Mouse (Mus musculus): ENCODE results near the gene Nfya.

The Nfya gene

GRCm38 (mm10) chr17:48409380-48410298, at the start of gene Nfya, which contains the start of gene Oard1:
Gene Nfya, minus strand, starts transcription at chr17:48409906.
Gene Oard1, plus strand, starts transcription at chr17:48410014.
- DNase-seq (ENCODE audit: low spot score in 2 of 2): peak; percentile 99 to 100

- no peak for DNase-seq (ENCODE audit: low spot score in 2 of 2)
These were observed 48.4 kb upstream of the Nfya start for GRCm38 (mm10) chr17:48457971-48458653.

- no peak for DNase-seq (ENCODE audit: low spot score in 2 of 2)
These were observed 46.2 kb upstream of the Nfya start for GRCm38 (mm10) chr17:48455955-48456354.

GRCm38 (mm10) chr17:48454688-48455087, 45.0 kb upstream of the Nfya start, which contains the start of gene Unc5cl:
Gene Unc5cl, plus strand, starts transcription at chr17:48454901.
- no peak for DNase-seq (ENCODE audit: low spot score in 2 of 2)

- DNase-seq (ENCODE audit: low spot score in 2 of 2): no peak
These were observed 44.5 kb upstream of the Nfya start for GRCm38 (mm10) chr17:48454190-48454589.

GRCm38 (mm10) chr17:48453489-48453888, 43.8 kb upstream of the Nfya start:
- DNase-seq (ENCODE audit: low spot score in 2 of 2): no peak

- no peak for DNase-seq (ENCODE audit: low spot score in 2 of 2)
These were observed 42.2 kb upstream of the Nfya start for GRCm38 (mm10) chr17:48451753-48452444.

- no peak for DNase-seq (ENCODE audit: low spot score in 2 of 2)
These were observed 41.6 kb upstream of the Nfya start, which contains the start of gene Tspo2 for GRCm38 (mm10) chr17:48451353-48451675. Gene Tspo2, minus strand, starts transcription at chr17:48451522.

- no peak for DNase-seq (ENCODE audit: low spot score in 2 of 2)
These were observed 41.1 kb upstream of the Nfya start for GRCm38 (mm10) chr17:48450666-48451352.

GRCm38 (mm10) chr17:48447675-48448074, 38.0 kb upstream of the Nfya start:
- DNase-seq (ENCODE audit: low spot score in 2 of 2): no peak

GRCm38 (mm10) chr17:48443542-48444145, 33.9 kb upstream of the Nfya start:
- no peak for DNase-seq (ENCODE audit: low spot score in 2 of 2)

- DNase-seq (ENCODE audit: low spot score in 2 of 2): no peak
These were observed 33.2 kb upstream of the Nfya start for GRCm38 (mm10) chr17:48442745-48443457.

- DNase-seq (ENCODE audit: low spot score in 2 of 2): no peak
These were observed 27.8 kb upstream of the Nfya start for GRCm38 (mm10) chr17:48437421-48437911.

GRCm38 (mm10) chr17:48436487-48436886, 26.8 kb upstream of the Nfya start:
- DNase-seq (ENCODE audit: low spot score in 2 of 2): no peak

GRCm38 (mm10) chr17:48434479-48434878, 24.8 kb upstream of the Nfya start:
- no peak for DNase-seq (ENCODE audit: low spot score in 2 of 2)

- no peak for DNase-seq (ENCODE audit: low spot score in 2 of 2)
These were observed 24.1 kb upstream of the Nfya start for GRCm38 (mm10) chr17:48433689-48434330.

- DNase-seq (ENCODE audit: low spot score in 2 of 2): peak in 1 of 2 experiments; percentile 32
These were observed 23.4 kb upstream of the Nfya start for GRCm38 (mm10) chr17:48433006-48433655.

- DNase-seq (ENCODE audit: low spot score in 2 of 2): peak in 1 of 2 experiments; percentile 16
These were observed 22.7 kb upstream of the Nfya start, which contains the start of gene Apobec2 for GRCm38 (mm10) chr17:48432158-48432980. Gene Apobec2, minus strand, starts transcription at chr17:48432930.

All from cerebellum, postnatal 4 days (tissue).